Mouse (Mus musculus) kidney, adult 11 months (tissue): ENCODE results near the gene Vmn1r219.
A peak's percentile ranks its signal among the peaks of the same experiment; 100 is the strongest.
"Not testable (repeated sequence)": the region's sequence is repeated elsewhere in the genome, so short reads cannot be mapped to it uniquely, and the experiment has no call there.

ENCODE experiments used
- DNase-seq: peaks from one replicate; pipeline ENCODE4 v3.0.0; 2022

Vmn1r219 gene

GRCm38 (mm10) chr13:23159012-23159411, at the start of gene Vmn1r219:
Gene Vmn1r219 (plus strand): TSS chr13:23159312.
- DNase-seq: no peak

GRCm38 (mm10) chr13:23118126-23118525, 41.0 kb upstream of the Vmn1r219 start, which contains the start of gene Vmn1r217:
Gene Vmn1r217 (minus strand): TSS chr13:23118226.
- not testable (repeated sequence) for DNase-seq

GRCm38 (mm10) chr13:23120611-23121010, 38.5 kb upstream of the Vmn1r219 start:
- no peak for DNase-seq

GRCm38 (mm10) chr13:23133099-23133498, 26.0 kb upstream of the Vmn1r219 start, which contains the start of gene Vmn1r218:
Gene Vmn1r218 (plus strand): TSS chr13:23133155.
- DNase-seq: no peak

- no peak for DNase-seq
Measured at GRCm38 (mm10) chr13:23133501-23133900, 25.6 kb upstream of the Vmn1r219 start.

GRCm38 (mm10) chr13:23138880-23139279, 20.2 kb upstream of the Vmn1r219 start:
- no peak for DNase-seq

GRCm38 (mm10) chr13:23157848-23158247, 1.3 kb upstream of the Vmn1r219 start:
- DNase-seq: peak; percentile 34

- not testable (repeated sequence) for DNase-seq
Measured at GRCm38 (mm10) chr13:23166471-23166870, 7.4 kb downstream of the Vmn1r219 start.

- no peak for DNase-seq
Measured at GRCm38 (mm10) chr13:23187875-23188274, 28.8 kb downstream of the Vmn1r219 start, which contains the start of gene Vmn1r220. Gene Vmn1r220 (minus strand): TSS chr13:23187975.

GRCm38 (mm10) chr13:23203885-23204284, 44.8 kb downstream of the Vmn1r219 start:
- not testable (repeated sequence) for DNase-seq

- DNase-seq: not testable (repeated sequence)
Measured at GRCm38 (mm10) chr13:23213827-23214226, 54.7 kb downstream of the Vmn1r219 start, which contains the start of gene Vmn1r221. Gene Vmn1r221 (plus strand): TSS chr13:23214127.
